Mouse (Mus musculus) cerebellum, postnatal 10 days (tissue): ENCODE results near the gene Cacna2d3.
A peak's percentile ranks its signal among the peaks of the same experiment; 100 is the strongest.

Source experiments
- DNase-seq, 2 experiments: peaks; one replicate each; pipeline ENCODE4 v3.0.0; 2021; ENCODE audit warnings: mixed read lengths in 2 of 2

Cacna2d3 gene

DNA sequence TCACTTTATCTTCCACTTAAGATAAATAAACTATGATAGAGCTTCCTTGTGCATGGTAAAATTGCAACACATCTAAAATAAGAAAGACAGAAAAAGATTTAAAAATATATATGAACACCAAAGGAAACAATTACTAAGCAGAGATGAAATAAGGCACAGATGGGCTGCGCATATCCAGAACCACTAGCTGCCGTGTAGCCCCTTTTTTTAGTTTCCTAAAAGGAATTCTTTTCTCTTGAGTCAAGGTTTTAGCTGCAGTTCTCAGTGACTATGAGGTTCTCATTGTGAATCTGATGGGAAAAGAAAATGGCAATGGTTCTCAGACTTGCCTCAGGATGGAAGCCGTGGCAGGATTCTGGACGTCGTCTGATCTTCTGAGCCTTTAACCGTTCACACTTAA, 814.0 kb downstream of the Cacna2d3 start:
- DNase-seq = no peak

DNA sequence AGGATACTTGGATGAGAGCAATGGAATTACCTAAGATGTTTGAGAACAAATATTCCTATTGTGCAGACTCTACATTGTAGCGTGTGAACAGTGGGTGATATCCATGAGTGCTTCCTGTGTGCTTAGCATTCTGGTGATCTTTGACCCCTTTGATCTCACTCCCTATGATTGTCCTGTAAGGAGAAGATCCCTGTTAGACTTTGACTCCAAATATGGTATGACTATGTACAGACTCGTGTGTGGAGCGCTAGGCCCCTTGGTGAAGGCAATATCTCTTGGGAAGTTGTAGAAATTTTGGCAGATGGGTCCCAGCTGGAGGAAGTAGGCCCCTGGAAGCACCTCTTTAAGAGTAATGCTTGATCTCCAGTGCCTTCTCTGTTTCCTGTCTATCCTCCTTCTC, 829.1 kb downstream of the Cacna2d3 start:
- no peak for DNase-seq

- no peak for DNase-seq
These were observed 834.3 kb downstream of the Cacna2d3 start for GRCm38 (mm10) chr14:28887373-28887772.

DNA sequence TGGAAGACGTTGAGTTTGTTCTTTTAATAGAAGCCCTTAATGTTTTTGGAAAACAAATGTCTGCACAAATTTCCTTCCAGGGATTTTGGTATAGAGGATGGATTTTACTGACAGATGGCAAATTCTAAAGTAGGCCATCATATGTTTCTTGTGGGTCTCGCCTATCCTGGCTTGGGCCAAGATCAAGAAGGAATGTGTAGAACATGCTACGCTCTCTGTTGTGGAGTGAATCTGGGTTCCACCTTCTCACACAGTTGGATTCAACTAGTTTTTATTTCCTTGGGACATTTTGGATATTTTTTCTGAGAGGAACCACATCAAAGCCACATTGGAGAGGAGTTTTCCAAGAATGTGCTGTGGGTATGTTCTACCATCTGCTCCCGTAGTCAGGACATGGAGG, 835.0 kb downstream of the Cacna2d3 start:
- peak in 1 of 2 experiments; percentile 37 for DNase-seq

DNA sequence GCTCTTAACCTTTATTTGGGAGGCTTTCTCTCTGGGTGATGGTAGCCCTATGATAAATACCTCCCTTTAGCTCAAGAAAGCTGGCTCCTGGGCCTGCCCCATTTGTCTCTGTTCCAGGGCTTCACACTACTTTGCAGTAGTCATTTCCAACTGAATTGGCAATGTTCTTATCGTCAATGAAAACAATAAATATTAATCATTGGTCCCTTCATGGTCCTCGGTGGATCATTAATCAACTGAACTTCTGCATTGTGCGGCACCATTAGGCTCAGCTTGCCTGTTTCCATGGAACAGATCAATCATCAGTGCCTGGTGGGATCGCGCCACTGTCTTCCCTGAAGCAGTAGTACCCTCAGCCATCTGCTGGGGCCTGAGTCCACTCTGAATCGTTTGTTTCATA, 850.7 kb downstream of the Cacna2d3 start:
- no peak for DNase-seq

GRCm38 (mm10) chr14:28870382-28870781, 851.3 kb downstream of the Cacna2d3 start:
- no peak for DNase-seq

GRCm38 (mm10) chr14:28864925-28865324, 856.7 kb downstream of the Cacna2d3 start:
- peak in 1 of 2 experiments; percentile 46 for DNase-seq

DNA sequence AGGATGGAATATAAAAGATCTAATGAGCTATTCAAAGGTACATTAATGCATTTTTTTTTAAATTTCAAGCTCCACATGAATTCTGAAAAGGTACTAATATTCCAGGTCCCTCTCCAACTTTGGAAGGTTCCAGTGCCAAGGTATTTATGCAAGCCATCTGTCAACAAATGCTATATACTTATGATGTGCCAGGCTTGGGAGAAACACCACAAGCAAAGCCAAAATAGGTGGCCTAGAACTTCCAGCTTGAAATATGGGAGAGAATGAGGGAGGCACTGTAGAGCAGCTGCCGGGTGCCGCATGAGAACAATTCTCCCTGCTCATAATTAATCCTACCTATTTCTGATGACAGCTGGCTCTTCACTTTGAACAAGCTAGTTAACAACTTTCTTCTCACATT, 860.5 kb downstream of the Cacna2d3 start:
- peak; percentile 31 to 41 for DNase-seq
